Mouse (Mus musculus) CH12.LX (cell line): ENCODE measurements around the gene Lhcgr.

Source experiments
- CHD2 ChIP-seq: IDR thresholded peaks from 2 replicates; pipeline ENCODE4 v1.6.1; 2011; ENCODE audit warnings: low read length, improper control_type of control experiment
- CTCF ChIP-seq, 2 experiments: IDR thresholded peaks in 1 of 2; conservative IDR thresholded peaks in 1 of 2; 2 replicates each; pipeline ENCODE4 v1.5.1; 2011 to 2012; ENCODE audit warnings: low read depth in 2 of 2, low read length in 2 of 2, improper control_type of control experiment in 1 of 2, inconsistent platforms in 1 of 2, mild to moderate bottlenecking in 1 of 2, moderate library complexity in 1 of 2
- KAT2A ChIP-seq: IDR thresholded peaks from 2 replicates; pipeline ENCODE4 v1.6.1; 2012; ENCODE audit warnings: low read length, improper control_type of control experiment, inconsistent platforms; ENCODE audit not compliant: insufficient replicate concordance
- MAFK ChIP-seq: IDR thresholded peaks from 2 replicates; pipeline ENCODE4 v1.6.1; 2011; ENCODE audit warnings: low read length, improper control_type of control experiment; ENCODE audit not compliant: insufficient replicate concordance
- MEF2A ChIP-seq: IDR thresholded peaks from 2 replicates; pipeline ENCODE4 v1.6.1; 2014; ENCODE audit warnings: low read depth, mild to moderate bottlenecking, inconsistent platforms, low read length, improper control_type of control experiment, borderline replicate concordance
- MYC ChIP-seq: IDR thresholded peaks from 2 replicates; pipeline ENCODE4 v1.6.1; 2011; ENCODE audit warnings: low read depth, mild to moderate bottlenecking, improper control_type of control experiment, low read length
- POLR2A ChIP-seq: IDR thresholded peaks from 2 replicates; pipeline ENCODE4 v1.6.1; 2011; ENCODE audit warnings: low read depth, mild to moderate bottlenecking, improper control_type of control experiment, low read length
- TBP ChIP-seq: conservative IDR thresholded peaks from 2 replicates; pipeline ENCODE4 v1.6.1; 2011; ENCODE audit warnings: low read depth, low read length, improper control_type of control experiment
- TCF12 ChIP-seq: IDR thresholded peaks from 2 replicates; pipeline ENCODE4 v1.6.1; 2014; ENCODE audit warnings: low read depth, mild to moderate bottlenecking, inconsistent platforms, low read length, improper control_type of control experiment
- UBTF ChIP-seq: IDR thresholded peaks from 2 replicates; pipeline ENCODE4 v1.6.1; 2012; ENCODE audit warnings: low read depth, mild to moderate bottlenecking, inconsistent platforms, low read length, improper control_type of control experiment, moderate library complexity
- ZC3H11A ChIP-seq: IDR thresholded peaks from 2 replicates; pipeline ENCODE4 v1.6.1; 2012; ENCODE audit warnings: low read depth, mild to moderate bottlenecking, inconsistent platforms, low read length, improper control_type of control experiment
- ZNF384 ChIP-seq: IDR thresholded peaks from 2 replicates; pipeline ENCODE4 v1.6.1; 2012; ENCODE audit warnings: low read depth, low read length, improper control_type of control experiment, inconsistent platforms

DNA sequence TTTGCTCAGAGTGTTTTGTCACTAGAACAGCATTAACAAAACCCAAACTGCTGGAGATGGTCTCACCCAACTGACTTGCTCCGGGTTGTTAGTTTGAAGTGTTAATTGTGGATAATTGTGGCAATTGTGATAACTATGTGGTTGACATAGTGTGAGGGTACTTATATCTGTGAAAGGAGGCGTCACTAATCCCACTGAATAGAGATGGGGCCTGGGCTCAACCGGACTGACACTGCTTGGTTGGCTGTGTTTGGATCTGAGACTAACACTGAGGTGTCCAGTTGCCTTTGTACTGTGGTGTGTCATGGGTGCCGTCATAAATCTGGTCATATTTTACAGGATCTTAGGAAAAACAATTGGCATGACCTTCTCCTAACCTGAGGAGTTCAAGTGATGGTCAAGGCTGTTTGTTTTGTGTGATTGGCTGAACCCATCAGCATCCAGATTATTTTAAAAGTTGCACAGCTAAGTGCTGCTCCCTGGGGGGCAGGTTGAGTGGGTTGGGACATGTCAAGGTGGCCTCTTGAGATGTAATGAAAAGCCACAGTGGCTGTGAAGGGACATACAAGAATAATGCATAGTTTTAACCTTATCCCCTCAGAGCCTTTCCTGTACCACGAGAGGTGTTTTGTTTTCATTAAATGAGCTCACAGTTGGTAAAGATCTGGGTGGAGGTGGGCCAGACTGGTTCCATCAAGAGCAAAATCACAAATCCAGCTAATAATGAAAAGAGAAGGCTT, 28.2 kb downstream of the Lhcgr start:
- TF ChIP-seq CTCF (conservative IDR thresholded peaks at IDR 0.05 in 1 of 2, IDR thresholded peaks at IDR 0.05 in 1 of 2; ENCODE audit: low read depth in 2 of 2, low read length in 2 of 2) (no peak), UBTF (no peak), KAT2A (no peak), MAFK (no peak), MEF2A (no peak), MYC (no peak), TCF12 (no peak), POLR2A (no peak), ZNF384 (no peak), CHD2 (no peak), ZC3H11A (no peak), TBP (no peak)
